Mouse (Mus musculus): ENCODE measurements around the gene Ppp1ca.

GRCm38 (mm10) chr19:4166678-4167476 is 25.0 kb upstream of the Ppp1ca start:
- TF ChIP-seq CTCF (IDR thresholded peaks at IDR 0.05; ENCODE audit: control insufficient read depth, insufficient read depth, insufficient read length) (no peak), MYOD1 (IDR thresholded peaks at IDR 0.05; ENCODE audit: control insufficient read depth, insufficient read length, low read depth) (no peak), MYOG (IDR thresholded peaks at IDR 0.05; ENCODE audit: control insufficient read depth, extremely low read depth, insufficient read length) (no peak), MAX (IDR thresholded peaks at IDR 0.05) (no peak)
